Mouse (Mus musculus): ENCODE results near the gene Rtkn2. TPM values are rescaled to one million over a fixed set of nuclear protein-coding genes. Genes with fewer than 3 reads are reported as not detected.

The Rtkn2 gene
- 12.0 and 12.8 TPM in 2 replicates for polyA plus RNA-seq (2016; fragmentation: Nextera tagmentation; extraction: Ambion mirVana)

GRCm38 (mm10) chr10:67979401-67980157 is at the start of gene Rtkn2:
Gene Rtkn2, plus strand, starts transcription at chr10:67979570.
- WGBS, result under 1% methylated on average over 57 of the region's 57 CpGs
- peaks cover 11% of the 10 kb centered on the region; the same call in 1 of the 2 replicates for H3K4me1 ChIP-seq
- H3K27me3 ChIP-seq (replicated peaks), result no peaks in the 10 kb centered on the region
- ATAC-seq (ENCODE audit: low FRiP score, low read depth), result peak; percentile 98
- H3K4me3 ChIP-seq, result peak within 1 kb of the TSS; percentile 71
- no peaks in the 10 kb centered on the region for H3K36me3 ChIP-seq
- no peaks in the 10 kb centered on the region for H3K9me3 ChIP-seq
- peak within 1 kb of the TSS; percentile 72 for H3K9ac ChIP-seq
- H3K27ac ChIP-seq, result no peak within 1 kb of the TSS
- peak within 1 kb of the TSS; percentile 98 for H3K4me2 ChIP-seq (replicated peaks)

DNA sequence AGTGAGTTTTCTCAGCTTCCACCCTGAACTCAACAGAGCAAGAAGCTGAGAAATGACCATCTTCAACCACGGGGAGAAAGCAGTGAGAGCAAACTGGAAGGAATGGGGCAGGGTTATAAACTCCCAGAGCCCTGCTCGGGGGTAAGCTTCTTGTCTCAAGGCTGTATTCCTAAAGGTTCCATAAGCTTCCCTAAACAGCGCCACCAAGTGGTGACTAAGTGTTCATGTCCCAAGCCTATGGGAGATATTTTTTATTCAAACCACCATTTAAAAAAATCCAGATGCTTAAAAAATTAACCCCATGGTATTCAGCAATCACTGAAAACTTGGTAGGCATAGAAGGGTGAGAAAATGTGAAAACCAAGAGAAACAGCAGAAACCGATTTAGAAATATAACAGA is 48.0 kb upstream of the Rtkn2 start:
- WGBS, result 79% methylated on average over 4 of the region's 4 CpGs
- Histone ChIP-seq H3K27ac (no peak overlapping the region), H3K4me2 (replicated peaks) (no peak overlapping the region), H3K36me3 (no peaks in the 10 kb centered on the region), H3K9ac (no peak overlapping the region), H3K4me1 (no peaks in the 10 kb centered on the region), H3K9me3 (no peaks in the 10 kb centered on the region), H3K27me3 (replicated peaks) (no peaks in the 10 kb centered on the region), H3K4me3 (no peak overlapping the region)
- ATAC-seq (ENCODE audit: low FRiP score, low read depth), result no peak

DNA sequence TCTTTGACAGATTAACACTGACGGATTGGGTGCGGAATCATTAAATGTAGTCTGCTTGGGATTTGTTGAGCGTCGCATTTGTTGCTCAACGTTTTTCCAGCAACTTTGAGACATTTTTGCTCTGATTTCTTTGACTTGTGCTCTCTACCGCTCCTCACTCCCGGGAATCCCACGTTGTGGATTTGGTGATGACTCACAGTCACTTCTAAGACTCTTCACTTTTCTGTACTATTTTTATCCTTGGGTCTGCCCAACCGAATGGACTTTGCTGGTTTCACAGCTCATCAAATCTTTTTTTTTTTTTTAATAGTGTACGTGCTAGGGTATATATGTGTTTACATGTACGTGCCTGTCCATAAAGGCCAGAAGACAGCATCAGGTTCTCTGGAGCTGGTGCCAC is 46.6 kb upstream of the Rtkn2 start:
- Histone ChIP-seq H3K9me3 (no peaks in the 10 kb centered on the region), H3K9ac (no peak overlapping the region), H3K4me2 (replicated peaks) (no peak overlapping the region), H3K4me1 (no peaks in the 10 kb centered on the region), H3K4me3 (no peak overlapping the region), H3K27ac (no peak overlapping the region), H3K36me3 (no peaks in the 10 kb centered on the region), H3K27me3 (replicated peaks) (no peaks in the 10 kb centered on the region)
- WGBS, result 90% methylated on average over 11 of the region's 11 CpGs
- no peak for ATAC-seq (ENCODE audit: low FRiP score, low read depth)

GRCm38 (mm10) chr10:67936944-67937343 is 42.4 kb upstream of the Rtkn2 start:
- H3K27ac ChIP-seq, result no peak overlapping the region
- no peaks in the 10 kb centered on the region for H3K4me1 ChIP-seq
- H3K9me3 ChIP-seq, result no peaks in the 10 kb centered on the region
- no peaks in the 10 kb centered on the region for H3K36me3 ChIP-seq
- ATAC-seq (ENCODE audit: low FRiP score, low read depth), result no peak
- WGBS, result 77% methylated on average over 4 of the region's 4 CpGs
- H3K9ac ChIP-seq, result no peak overlapping the region
- H3K4me3 ChIP-seq, result no peak overlapping the region
- H3K27me3 ChIP-seq (replicated peaks), result no peaks in the 10 kb centered on the region
- H3K4me2 ChIP-seq (replicated peaks), result no peak overlapping the region

DNA sequence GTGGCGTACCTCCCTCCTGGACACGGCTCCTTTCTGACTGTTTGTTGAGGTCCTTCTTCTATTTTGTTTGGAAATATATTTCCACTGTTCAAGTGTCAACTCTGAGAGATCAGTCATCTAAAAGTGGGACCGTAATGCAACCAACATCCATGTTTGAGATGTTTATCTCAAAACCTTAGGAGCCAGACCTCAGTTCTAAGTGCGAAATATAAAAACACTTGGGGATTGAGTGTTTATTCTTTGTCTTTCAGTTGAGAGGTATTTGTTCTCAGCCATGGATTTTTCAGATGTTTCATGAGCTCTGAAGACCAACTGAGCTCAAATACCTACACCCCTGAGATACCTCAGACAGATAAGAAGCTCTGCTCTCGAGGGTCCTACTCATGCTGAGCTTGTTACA is 41.6 kb upstream of the Rtkn2 start:
- 91% methylated on average over 5 of the region's 5 CpGs for WGBS
- Histone ChIP-seq H3K9me3 (no peaks in the 10 kb centered on the region), H3K27ac (no peak overlapping the region), H3K36me3 (no peaks in the 10 kb centered on the region), H3K4me3 (no peak overlapping the region), H3K27me3 (replicated peaks) (no peaks in the 10 kb centered on the region), H3K9ac (no peak overlapping the region), H3K4me1 (no peaks in the 10 kb centered on the region), H3K4me2 (replicated peaks) (no peak overlapping the region)
- no peak for ATAC-seq (ENCODE audit: low FRiP score, low read depth)

GRCm38 (mm10) chr10:67939546-67939945 is 39.8 kb upstream of the Rtkn2 start:
- Histone ChIP-seq H3K4me3 (no peak overlapping the region), H3K9me3 (no peaks in the 10 kb centered on the region), H3K27me3 (replicated peaks) (no peaks in the 10 kb centered on the region), H3K9ac (no peak overlapping the region), H3K4me1 (no peaks in the 10 kb centered on the region), H3K27ac (no peak overlapping the region), H3K36me3 (no peaks in the 10 kb centered on the region), H3K4me2 (replicated peaks) (no peak overlapping the region)
- 75% methylated on average over 12 of the region's 12 CpGs for WGBS
- ATAC-seq (ENCODE audit: low FRiP score, low read depth), result no peak

GRCm38 (mm10) chr10:67943513-67943912 is 35.9 kb upstream of the Rtkn2 start:
- H3K9me3 ChIP-seq, result no peaks in the 10 kb centered on the region
- no peaks in the 10 kb centered on the region for H3K27me3 ChIP-seq (replicated peaks)

DNA sequence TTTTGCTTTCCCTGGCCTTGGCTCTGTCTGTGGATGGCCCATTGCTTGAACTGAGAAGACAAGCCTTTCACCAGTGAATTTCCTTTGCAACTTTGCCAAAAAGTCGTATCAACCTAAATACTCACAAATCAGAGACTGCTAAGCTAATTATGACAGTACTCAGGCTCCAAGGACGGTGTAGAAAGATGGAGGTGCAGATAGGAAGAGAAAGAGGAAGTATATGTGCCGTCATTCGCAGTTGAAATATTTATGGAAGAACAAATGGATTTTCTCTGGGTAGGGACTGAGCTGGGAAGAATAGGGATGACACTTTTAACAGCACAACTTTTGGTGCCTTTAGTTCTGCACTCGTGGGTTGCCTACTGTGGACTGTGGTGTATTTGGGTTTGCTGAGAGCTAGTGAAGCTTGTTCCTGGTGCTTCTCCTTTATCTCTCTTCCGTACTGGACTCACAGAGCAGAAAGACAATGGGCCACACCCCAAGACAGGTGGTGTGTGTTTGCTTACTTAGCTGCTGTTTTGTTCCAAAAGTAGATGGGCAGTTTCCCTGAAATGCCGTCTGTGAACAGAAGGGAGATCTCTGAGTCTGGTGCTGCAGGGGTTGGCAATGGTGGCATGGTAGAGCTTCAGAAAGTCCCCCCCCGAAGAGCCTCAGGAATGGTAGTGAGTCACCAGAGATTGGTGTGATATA is 29.2 kb upstream of the Rtkn2 start:
- Histone ChIP-seq H3K36me3 (no peaks in the 10 kb centered on the region), H3K9ac (no peak overlapping the region), H3K4me2 (replicated peaks) (no peak overlapping the region), H3K4me1 (no peaks in the 10 kb centered on the region), H3K27me3 (replicated peaks) (no peaks in the 10 kb centered on the region), H3K4me3 (no peak overlapping the region), H3K9me3 (no peaks in the 10 kb centered on the region), H3K27ac (no peak overlapping the region)
- 81% methylated on average over 8 of the region's 8 CpGs for WGBS
- ATAC-seq (ENCODE audit: low FRiP score, low read depth), result no peak

More at GRCm38 (mm10) chr10:67943513-67943912, 35.9 kb upstream of the Rtkn2 start:
- H3K4me2 ChIP-seq (replicated peaks), result no peak overlapping the region
- 90% methylated on average over 4 of the region's 4 CpGs for WGBS
- H3K27ac ChIP-seq, result no peak overlapping the region
- no peak overlapping the region for H3K4me3 ChIP-seq
- no peaks in the 10 kb centered on the region for H3K4me1 ChIP-seq
- ATAC-seq (ENCODE audit: low FRiP score, low read depth), result no peak
- H3K36me3 ChIP-seq, result no peaks in the 10 kb centered on the region
- no peak overlapping the region for H3K9ac ChIP-seq

- Histone ChIP-seq H3K36me3 (no peaks in the 10 kb centered on the region), H3K27ac (no peak overlapping the region), H3K27me3 (replicated peaks) (no peaks in the 10 kb centered on the region), H3K4me2 (replicated peaks) (no peak overlapping the region), H3K4me3 (no peak overlapping the region), H3K9me3 (no peaks in the 10 kb centered on the region), H3K4me1 (no peaks in the 10 kb centered on the region), H3K9ac (no peak overlapping the region)
- WGBS, result 86% methylated on average over 4 of the region's 4 CpGs
- ATAC-seq (ENCODE audit: low FRiP score, low read depth), result no peak
Measured at GRCm38 (mm10) chr10:67951690-67952089, 27.7 kb upstream of the Rtkn2 start.

- no peak for ATAC-seq (ENCODE audit: low FRiP score, low read depth)
Measured at GRCm38 (mm10) chr10:67955982-67956381, 23.4 kb upstream of the Rtkn2 start.

DNA sequence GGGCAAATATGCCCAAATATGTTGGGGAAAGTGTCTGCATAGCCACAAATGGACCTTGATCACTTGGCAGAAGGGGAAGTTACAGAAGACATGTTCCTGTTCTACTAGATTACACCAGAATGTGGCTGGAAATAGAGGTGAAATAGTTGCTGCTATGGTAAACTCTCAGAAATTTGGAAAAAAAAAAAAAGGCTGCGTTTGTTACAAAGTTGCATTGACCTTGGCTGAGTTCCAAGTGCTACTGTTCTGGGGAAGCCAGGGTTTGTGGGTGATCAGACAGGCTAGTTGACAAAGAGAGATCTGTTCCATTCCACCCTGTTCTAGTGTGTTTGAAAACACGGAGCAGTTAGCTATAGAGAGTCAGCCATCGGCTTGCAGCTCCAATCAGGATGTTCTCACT is 19.4 kb upstream of the Rtkn2 start:
- H3K9ac ChIP-seq, result no peak overlapping the region
- H3K36me3 ChIP-seq, result no peaks in the 10 kb centered on the region
- no peaks in the 10 kb centered on the region for H3K9me3 ChIP-seq
- no peak overlapping the region for H3K4me3 ChIP-seq
- no peak for ATAC-seq (ENCODE audit: low FRiP score, low read depth)
- no peak overlapping the region for H3K27ac ChIP-seq
- H3K4me1 ChIP-seq, result 0 out of 2 replicates have a peak, but pooled peaks cover 3% of the 10 kb centered on the region
- no peaks in the 10 kb centered on the region for H3K27me3 ChIP-seq (replicated peaks)
- H3K4me2 ChIP-seq (replicated peaks), result no peak overlapping the region
- 63% methylated on average over 3 of the region's 3 CpGs for WGBS

More at GRCm38 (mm10) chr10:67955982-67956381, 23.4 kb upstream of the Rtkn2 start:
- no peak overlapping the region for H3K4me2 ChIP-seq (replicated peaks)
- no peaks in the 10 kb centered on the region for H3K27me3 ChIP-seq (replicated peaks)
- H3K9me3 ChIP-seq, result no peaks in the 10 kb centered on the region
- H3K27ac ChIP-seq, result no peak overlapping the region
- H3K4me3 ChIP-seq, result no peak overlapping the region
- 93% methylated on average over 2 of the region's 2 CpGs for WGBS
- H3K36me3 ChIP-seq, result no peaks in the 10 kb centered on the region
- no peaks in the 10 kb centered on the region for H3K4me1 ChIP-seq
- no peak overlapping the region for H3K9ac ChIP-seq

- Histone ChIP-seq H3K4me3 (no peak overlapping the region), H3K4me1 (peaks cover 14% of the 10 kb centered on the region; the same call in 1 of the 2 replicates), H3K9ac (no peak overlapping the region), H3K36me3 (no peaks in the 10 kb centered on the region), H3K9me3 (no peaks in the 10 kb centered on the region), H3K27ac (no peak overlapping the region), H3K4me2 (replicated peaks) (peak overlapping the region; percentile 31; the same call in 1 of the 2 replicates), H3K27me3 (replicated peaks) (no peaks in the 10 kb centered on the region)
- WGBS, result 26% methylated on average over 10 of the region's 10 CpGs
- ATAC-seq (ENCODE audit: low FRiP score, low read depth), result no peak
Measured at GRCm38 (mm10) chr10:67962496-67962895, 16.9 kb upstream of the Rtkn2 start.

Measured in neural tube, embryonic 12.5 days (tissue).